ENCODE assay signal across 18 mouse cellular contexts in genomic region chr5:110525701-110526100, GRCm38 (mm10). TPM values are rescaled to one million over a fixed set of nuclear protein-coding genes. Genes with fewer than 3 reads are reported as not detected.
"Had no signal": no experiment of that assay in that cellular context is flagged by ENCODE, and none has a peak within 500 bp of the region (broad histone marks: within the 10 kb centered on the region; RNA-seq: fewer than 3 reads in every experiment).

No protein-coding gene starts in this region.

- DNase-seq: heart, postnatal 10 days; heart, postnatal 14 days; heart, postnatal 36 days; heart, postnatal 4 days; kidney, adult 11 months; kidney, adult 18-20 months; kidney, adult 2 months; kidney, adult 8-10 months; kidney, adult 9 months; kidney, postnatal 10 days; kidney, postnatal 14 days; kidney, postnatal 25 days; kidney, postnatal 36 days; kidney, postnatal 4 days; layer of hippocampus, adult 9-11 months; layer of hippocampus, postnatal 36 days had no signal

RNA-seq across cellular contexts. Expression of gene Galnt9, which starts 18.5 kb away (rescaled TPM):
- total RNA-seq: heart, postnatal 10 days; heart, postnatal 14 days; heart, postnatal 25 days; heart, postnatal 36 days; heart, postnatal 4 days; hematopoietic stem cell, adult 5-6 weeks had no signal
